Mouse (Mus musculus) E14TG2a.4 (cell line): ENCODE measurements around the gene Clca3a1.

Experiments used
- CTCF ChIP-seq: conservative IDR thresholded peaks from 2 replicates; pipeline ENCODE4 v1.5.1; 2014; ENCODE audit warnings: low read length
- NANOG ChIP-seq: IDR thresholded peaks from 2 replicates; pipeline ENCODE4 v1.6.1; 2014; ENCODE audit warnings: borderline replicate concordance, low read length, mixed read lengths
- POU5F1 ChIP-seq: IDR thresholded peaks from 2 replicates; pipeline ENCODE4 v1.6.1; 2014; ENCODE audit warnings: low read length, borderline replicate concordance

GRCm38 (mm10) chr3:144697942-144698341 is 62.8 kb downstream of the Clca3a1 start:
- TF ChIP-seq CTCF, result no peak
- no peak for TF ChIP-seq NANOG
- no peak for TF ChIP-seq POU5F1
